In the genomic region with DNA sequence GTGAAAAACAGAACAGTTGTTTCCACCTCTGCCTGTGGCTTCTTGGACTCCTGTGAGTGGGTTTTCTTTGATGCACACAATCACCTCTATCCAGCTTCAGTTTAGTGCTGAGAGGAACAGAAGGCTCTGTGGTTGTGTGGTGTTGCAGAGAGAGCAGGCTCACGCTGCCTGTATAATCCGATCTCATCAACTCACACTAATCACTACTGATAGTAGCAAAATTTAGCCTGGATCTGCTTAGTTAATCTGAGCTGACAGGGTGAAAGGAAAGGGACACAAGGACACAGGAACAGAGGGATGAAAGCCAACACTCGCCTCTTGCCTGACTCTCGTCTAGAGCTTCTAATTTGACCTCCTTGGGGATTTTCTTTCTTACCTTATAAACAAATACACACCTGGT, we compare ENCODE assay signal across 23 mouse cellular contexts.
DNase-seq lines count a peak whose midpoint lies in the region; ATAC-seq lines count a peak whose summit lies in the region.
"Had no signal": no experiment of that assay in that cellular context is flagged by ENCODE, and none has a peak within 500 bp of the region (broad histone marks: within the 10 kb centered on the region; RNA-seq: fewer than 3 reads in every experiment).

No protein-coding gene starts in this region.

- H3K9ac ChIP-seq in hindbrain, embryonic 13.5 days: no peak overlapping the region
- H3K9ac ChIP-seq in hindbrain, embryonic 14.5 days: no peak overlapping the region
- H3K9ac ChIP-seq in liver, embryonic 11.5 days (ENCODE audit: low read depth, low read length): no peak overlapping the region
- H3K9ac ChIP-seq: forebrain, embryonic 15.5 days; hindbrain, embryonic 15.5 days; limb, embryonic 15.5 days had no signal

- H3K27me3 ChIP-seq in hindbrain, embryonic 13.5 days: no peaks in the 10 kb centered on the region
- no peaks in the 10 kb centered on the region for H3K27me3 ChIP-seq in hindbrain, embryonic 14.5 days (ENCODE audit: control insufficient read depth, insufficient read depth, low read length)
- no peaks in the 10 kb centered on the region for H3K27me3 ChIP-seq in liver, embryonic 11.5 days (replicated peaks; ENCODE audit: control insufficient read depth, insufficient read depth, low read length)
- H3K27me3 ChIP-seq: forebrain, embryonic 15.5 days; hindbrain, embryonic 15.5 days; limb, embryonic 15.5 days; Patski had no signal

- 0 out of 2 replicates have a peak, but pooled peaks have one; percentile 28 for ATAC-seq in hindbrain, embryonic 13.5 days (ENCODE audit: low FRiP score)
- no peak for ATAC-seq in hindbrain, embryonic 14.5 days (ENCODE audit: low FRiP score)
- ATAC-seq in liver, embryonic 11.5 days (replicated peaks; ENCODE audit: low FRiP score): no peak
- ATAC-seq: activated CD4-positive, CD25-positive, alpha-beta regulatory T cell, adult 4 months; forebrain, embryonic 15.5 days; intestine, postnatal 0 days; lung, postnatal 0 days; Patski had no signal

- WGBS in hindbrain, embryonic 13.5 days: 78% methylated on average over 4 of the region's 4 CpGs
- WGBS in hindbrain, embryonic 14.5 days: 66% methylated on average over 4 of the region's 4 CpGs
- 65% methylated on average over 4 of the region's 4 CpGs for WGBS in liver, embryonic 11.5 days

- H3K4me1 ChIP-seq in hindbrain, embryonic 13.5 days (replicated peaks): no peaks in the 10 kb centered on the region
- no peaks in the 10 kb centered on the region for H3K4me1 ChIP-seq in hindbrain, embryonic 14.5 days (replicated peaks; ENCODE audit: control insufficient read depth, insufficient read depth, low read length)
- no peaks in the 10 kb centered on the region for H3K4me1 ChIP-seq in liver, embryonic 11.5 days (replicated peaks; ENCODE audit: control insufficient read depth, insufficient read depth, low read length)
- H3K4me1 ChIP-seq: forebrain, embryonic 15.5 days; hindbrain, embryonic 15.5 days; limb, embryonic 15.5 days had no signal

- H3K4me2 ChIP-seq in hindbrain, embryonic 13.5 days: no peak overlapping the region
- no peak overlapping the region for H3K4me2 ChIP-seq in hindbrain, embryonic 14.5 days (replicated peaks)
- H3K4me2 ChIP-seq in liver, embryonic 11.5 days: no peak overlapping the region
- H3K4me2 ChIP-seq: forebrain, embryonic 15.5 days; hindbrain, embryonic 15.5 days; limb, embryonic 15.5 days had no signal

- H3K27ac ChIP-seq in hindbrain, embryonic 13.5 days: no peak overlapping the region
- H3K27ac ChIP-seq in hindbrain, embryonic 14.5 days: no peak overlapping the region
- no peak overlapping the region for H3K27ac ChIP-seq in liver, embryonic 11.5 days (ENCODE audit: low read depth, low read length)
- H3K27ac ChIP-seq: forebrain, embryonic 15.5 days; hindbrain, embryonic 15.5 days; kidney, postnatal 0 days; limb, embryonic 15.5 days had no signal

- no peaks in the 10 kb centered on the region for H3K9me3 ChIP-seq in hindbrain, embryonic 13.5 days
- H3K9me3 ChIP-seq in hindbrain, embryonic 14.5 days (ENCODE audit: control insufficient read depth, low read length): no peaks in the 10 kb centered on the region
- no peaks in the 10 kb centered on the region for H3K9me3 ChIP-seq in liver, embryonic 11.5 days (ENCODE audit: control insufficient read depth, low read length)
- H3K9me3 ChIP-seq: forebrain, embryonic 15.5 days; hindbrain, embryonic 15.5 days; limb, embryonic 15.5 days had no signal

- no peak overlapping the region for H3K4me3 ChIP-seq in hindbrain, embryonic 13.5 days
- no peak overlapping the region for H3K4me3 ChIP-seq in hindbrain, embryonic 14.5 days (replicated peaks; ENCODE audit: low read length)
- H3K4me3 ChIP-seq in liver, embryonic 11.5 days (ENCODE audit: low read depth, low read length): no peak overlapping the region
- H3K4me3 ChIP-seq: erythroblast, embryonic 14.5 days; forebrain, embryonic 15.5 days; hindbrain, embryonic 15.5 days; limb, embryonic 15.5 days had no signal

- no peaks in the 10 kb centered on the region for H3K36me3 ChIP-seq in hindbrain, embryonic 13.5 days
- no peaks in the 10 kb centered on the region for H3K36me3 ChIP-seq in hindbrain, embryonic 14.5 days (replicated peaks; ENCODE audit: control insufficient read depth, insufficient read depth)
- H3K36me3 ChIP-seq in liver, embryonic 11.5 days (ENCODE audit: control insufficient read depth, insufficient read depth, low read length): no peaks in the 10 kb centered on the region
- H3K36me3 ChIP-seq: forebrain, embryonic 15.5 days; hindbrain, embryonic 15.5 days; limb, embryonic 15.5 days had no signal

- DNase-seq in cerebellum, postnatal 10 days: peak; percentile 7 to 26
- DNase-seq in cerebellum, postnatal 36 days: no peak
- DNase-seq in hindbrain, embryonic 14.5 days (ENCODE audit: low spot score): no peak
- DNase-seq in right cerebral cortex, adult 18-20 months: peak; percentile 15
- DNase-seq in right cerebral cortex, postnatal 10 days (ENCODE audit: low spot score in 2 of 2): no peak
- DNase-seq in retina, postnatal 1 day: peak; percentile 81
- DNase-seq in liver, embryonic 11.5 days (ENCODE audit: low spot score): no peak
- DNase-seq: adrenal gland, postnatal 10 days; cerebellum, adult 11 months; gastrocnemius, postnatal 10 days; heart, adult 11 months; heart, postnatal 10 days; layer of hippocampus, postnatal 36 days had no signal

Comparison
In these comparisons a context has a peak if more than half of its experiments do, and no peak if none do; other contexts are left out.
1. DNase-seq: peak in cerebellum, postnatal 10 days (2 of 2), right cerebral cortex, adult 18-20 months (single experiment) and retina, postnatal 1 day (single experiment); none in cerebellum, postnatal 36 days (0 of 2), hindbrain, embryonic 14.5 days (single experiment), right cerebral cortex, postnatal 10 days (0 of 2) and liver, embryonic 11.5 days (single experiment).